Mouse (Mus musculus): ENCODE results near the gene Tmem132c.

- TF ChIP-seq CTCF (IDR thresholded peaks at IDR 0.05; ENCODE audit: borderline replicate concordance, extremely low read depth, insufficient read depth, insufficient read length) (no peak), POLR2A (IDR thresholded peaks at IDR 0.05; ENCODE audit: borderline replicate concordance, extremely low read depth, insufficient read depth, insufficient read length, poor library complexity, severe bottlenecking) (no peak)
These were observed 64.1 kb downstream of the Tmem132c start for GRCm38 (mm10) chr5:127305719-127306118.
